Mouse (Mus musculus) E14TG2a.4 (cell line): ENCODE results near the gene Ncam1.

ENCODE experiments used
- CTCF ChIP-seq: conservative IDR thresholded peaks from 2 replicates; pipeline ENCODE4 v1.5.1; 2014; ENCODE audit warnings: low read length
- NANOG ChIP-seq: IDR thresholded peaks from 2 replicates; pipeline ENCODE4 v1.6.1; 2014; ENCODE audit warnings: borderline replicate concordance, low read length, mixed read lengths
- POU5F1 ChIP-seq: IDR thresholded peaks from 2 replicates; pipeline ENCODE4 v1.6.1; 2014; ENCODE audit warnings: low read length, borderline replicate concordance

DNA sequence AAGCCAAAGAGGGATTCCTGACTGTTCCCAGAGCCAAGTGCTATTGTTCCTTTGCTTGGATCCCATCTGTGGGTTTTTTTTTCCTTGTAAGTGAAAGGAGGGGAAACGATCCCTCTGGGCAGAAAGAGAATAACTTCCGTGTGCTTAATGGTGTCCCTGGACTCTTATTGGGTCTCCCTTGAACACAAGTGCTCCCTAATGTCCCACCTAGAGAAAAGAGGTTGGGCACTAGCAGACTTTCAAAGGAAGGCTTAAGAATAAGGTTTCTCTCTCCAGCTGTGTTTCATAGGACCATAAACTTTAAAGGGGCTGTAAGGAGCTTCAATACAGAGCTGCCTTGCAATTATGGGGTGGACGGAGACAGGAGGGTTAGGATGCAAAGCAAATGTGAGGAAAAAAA lies 119.5 kb downstream of the Ncam1 start:
- no peak for TF ChIP-seq CTCF
- no peak for TF ChIP-seq POU5F1
- no peak for TF ChIP-seq NANOG
